Mouse (Mus musculus) lung, embryonic 16.5 days (tissue): Measurements from ENCODE around the gene Ttll4. TPM values are rescaled to one million over a fixed set of nuclear protein-coding genes. Genes with fewer than 3 reads are reported as not detected.

ENCODE experiments used
- ATAC-seq: fragments of 200-750 bp; cut with Nextera tagmentation; 2 replicates; pipeline ENCODE4 v1.8.0; 2017; ENCODE audit warnings: low read depth, mild to moderate bottlenecking, moderate library complexity
- H3K27ac ChIP-seq: fragments of 300-500 bp; sonication (generic); 2 replicates; pipeline ENCODE4 v1.5.1; 2014; ENCODE audit warnings: mild to moderate bottlenecking, control low read depth, low read length
- H3K27me3 ChIP-seq: fragments of 300-500 bp; sonication (generic); 2 replicates; pipeline ENCODE4 v1.6.1; 2014; ENCODE audit warnings: low read depth, low read length, mixed read lengths; ENCODE audit not compliant: control insufficient read depth, insufficient read depth
- H3K36me3 ChIP-seq: fragments of 300-500 bp; sonication (generic); 2 replicates; pipeline ENCODE4 v1.6.1; 2014; ENCODE audit warnings: low read length; ENCODE audit not compliant: control insufficient read depth, insufficient read depth
- H3K4me1 ChIP-seq: fragments of 300-500 bp; sonication (generic); replicated peaks from 2 replicates; pipeline ENCODE4 v1.6.1; 2014; ENCODE audit warnings: low read length, mixed read lengths; ENCODE audit not compliant: control insufficient read depth, insufficient read depth
- H3K4me2 ChIP-seq: fragments of 300-500 bp; sonication (generic); 2 replicates; pipeline ENCODE4 v1.6.1; 2014; ENCODE audit warnings: low read depth, low read length, control low read depth
- H3K4me3 ChIP-seq: fragments of 300-500 bp; sonication (generic); 2 replicates; pipeline ENCODE4 v1.5.1; 2014; ENCODE audit warnings: mild to moderate bottlenecking, low read length, control low read depth
- H3K9ac ChIP-seq: fragments of 300-500 bp; sonication (generic); 2 replicates; pipeline ENCODE4 v1.6.1; 2014; ENCODE audit warnings: low read length, control low read depth
- H3K9me3 ChIP-seq: fragments of 300-500 bp; sonication (generic); 2 replicates; pipeline ENCODE4 v1.6.1; 2016; ENCODE audit warnings: low read length; ENCODE audit not compliant: control insufficient read depth
- WGBS: fragments of 180-500 bp; shearing (Covaris S2); extraction: QIAGEN DNeasy Blood & Tissue Kit; methylation state at CpG from one replicate; pipeline ENCODE4 v1.1.7; 2014; 5-methylcytosine and 5-hydroxymethylcytosine counted together
- polyA plus RNA-seq: library from polyadenylated mRNA; unstranded; fragments of >200 nt; fragmentation: Nextera tagmentation; extraction: Ambion mirVana; gene quantifications from 2 replicates; pipeline ENCODE4 v1.2.1, GENCODE M21; 2015

Ttll4 gene
- polyA plus RNA-seq, 1 experiment from 2014 or later = 16.5 TPM

DNA sequence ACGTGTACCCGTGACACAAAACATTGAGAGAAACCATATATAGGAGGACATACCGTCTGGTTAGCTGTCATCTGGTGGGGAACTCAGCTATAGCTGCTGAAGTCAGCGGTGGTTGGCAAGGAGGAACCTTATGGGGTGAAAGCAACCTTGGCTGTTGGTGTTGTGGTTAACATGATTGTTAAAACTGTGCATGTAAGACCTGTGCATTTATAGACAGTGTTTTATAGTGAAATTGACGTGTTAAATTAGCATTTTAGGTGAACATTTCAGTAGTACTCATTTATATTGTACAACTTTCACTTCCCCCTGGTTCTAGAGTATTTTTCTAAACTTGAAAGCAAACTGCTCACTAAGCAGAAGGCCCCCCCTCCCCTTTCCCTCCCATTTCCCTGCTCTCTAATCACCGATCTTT, 40.6 kb downstream of the Ttll4 start:
- H3K4me3 ChIP-seq = no peak overlapping the region
- no peaks in the 10 kb centered on the region for H3K9me3 ChIP-seq
- no peak for ATAC-seq
- WGBS = 85% methylated on average over 6 of the region's 6 CpGs
- H3K27me3 ChIP-seq = no peaks in the 10 kb centered on the region
- H3K9ac ChIP-seq = no peak overlapping the region
- no peak overlapping the region for H3K4me2 ChIP-seq
- H3K27ac ChIP-seq = no peak overlapping the region
- H3K4me1 ChIP-seq = no peaks in the 10 kb centered on the region
- H3K36me3 ChIP-seq = peaks cover 16% of the 10 kb centered on the region

DNA sequence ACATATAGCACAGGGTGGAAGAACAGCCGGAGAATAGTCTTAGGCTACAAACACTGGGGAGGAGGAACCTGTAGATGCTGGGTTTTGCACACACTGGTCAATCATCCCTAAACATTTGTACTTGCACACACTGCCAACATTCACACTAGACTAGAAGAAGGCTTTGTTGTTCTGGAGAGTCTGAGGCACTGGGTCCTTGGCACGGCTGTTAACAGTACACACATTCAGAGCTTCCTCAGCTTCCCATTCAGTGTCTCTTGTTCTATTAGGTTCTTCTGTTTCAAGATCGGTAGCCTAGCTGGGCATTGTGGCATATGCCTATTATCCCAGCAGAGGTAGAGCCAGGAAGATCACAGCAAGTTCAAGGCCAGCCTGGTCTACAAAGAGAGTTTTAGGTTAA, 42.6 kb downstream of the Ttll4 start:
- Histone ChIP-seq H3K9me3 (no peaks in the 10 kb centered on the region), H3K27ac (no peak overlapping the region), H3K4me2 (no peak overlapping the region), H3K27me3 (no peaks in the 10 kb centered on the region), H3K9ac (no peak overlapping the region), H3K4me1 (no peaks in the 10 kb centered on the region), H3K4me3 (no peak overlapping the region), H3K36me3 (peaks cover 4% of the 10 kb centered on the region; the same call in 1 of the 2 replicates)
- 79% methylated on average over 3 of the region's 3 CpGs for WGBS
- no peak for ATAC-seq

DNA sequence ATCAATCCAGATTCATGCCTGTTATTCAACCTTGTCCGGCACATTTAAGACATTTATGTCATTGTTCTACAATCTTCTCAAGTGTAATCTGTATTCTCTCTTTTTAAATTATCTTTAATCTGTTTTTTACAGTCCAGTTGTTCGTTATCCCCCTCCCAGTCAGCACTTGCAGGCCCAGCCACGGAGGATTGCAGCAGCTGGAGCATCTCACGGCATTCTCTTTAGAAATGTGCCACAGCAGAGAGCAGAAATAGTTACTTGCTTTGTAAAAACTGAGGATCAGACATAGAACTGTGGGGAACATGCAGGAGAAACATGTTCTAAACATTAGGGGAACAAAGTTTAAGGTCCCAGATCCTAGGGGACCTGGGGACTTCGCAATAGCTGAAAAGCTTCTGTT, 43.5 kb downstream of the Ttll4 start:
- Histone ChIP-seq H3K9me3 (no peaks in the 10 kb centered on the region), H3K36me3 (peaks cover 4% of the 10 kb centered on the region; the same call in 1 of the 2 replicates), H3K27me3 (no peaks in the 10 kb centered on the region), H3K4me2 (no peak overlapping the region), H3K4me3 (no peak overlapping the region), H3K27ac (no peak overlapping the region), H3K9ac (no peak overlapping the region), H3K4me1 (no peaks in the 10 kb centered on the region)
- ATAC-seq = no peak
- WGBS = 64% methylated on average over 5 of the region's 5 CpGs

DNA sequence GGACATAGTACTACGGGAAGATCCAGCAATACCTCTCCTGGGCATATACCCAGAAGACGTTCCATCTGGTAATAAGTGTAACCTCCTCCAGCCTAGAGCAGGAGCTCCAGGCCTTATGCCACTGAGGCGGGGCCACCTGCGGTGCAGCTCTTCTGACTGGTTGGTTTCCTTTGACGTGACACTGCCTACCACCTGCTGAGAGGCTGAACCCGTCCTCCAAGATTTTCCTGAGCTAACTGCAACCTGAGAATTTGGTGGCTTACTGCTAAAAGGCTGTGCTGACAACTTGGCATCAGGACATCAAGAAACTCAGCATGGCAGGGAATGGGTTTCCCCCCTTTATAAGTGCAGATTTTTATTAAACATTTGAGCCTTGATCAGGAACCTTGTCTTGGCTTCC, 48.0 kb downstream of the Ttll4 start:
- no peak for ATAC-seq
- 35% methylated on average over 6 of the region's 6 CpGs for WGBS

DNA sequence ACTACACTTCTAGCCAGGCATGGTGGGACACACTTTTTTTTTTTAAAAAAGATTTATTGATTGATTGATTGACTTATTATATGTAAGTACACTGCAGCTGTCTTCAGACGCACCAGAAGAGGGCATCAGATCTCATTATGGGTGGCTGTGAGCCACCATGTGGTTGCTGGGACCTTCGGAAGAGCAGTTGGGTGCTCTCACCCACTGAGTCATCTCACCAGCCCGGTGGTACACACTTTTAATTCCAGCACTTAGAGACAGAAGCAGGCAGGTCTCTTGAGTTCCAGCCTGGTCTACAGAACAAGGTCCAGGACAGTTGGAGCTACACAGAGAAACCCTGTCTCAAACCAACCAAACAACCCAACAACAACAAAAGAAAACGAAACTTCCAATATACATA, 50.5 kb downstream of the Ttll4 start:
- H3K9me3 ChIP-seq = no peaks in the 10 kb centered on the region

More for the DNA sequence above, 48.0 kb downstream of the Ttll4 start:
- H3K4me2 ChIP-seq = no peak overlapping the region
- no peaks in the 10 kb centered on the region for H3K9me3 ChIP-seq
- H3K36me3 ChIP-seq = no peaks in the 10 kb centered on the region
- peaks cover 6% of the 10 kb centered on the region for H3K4me1 ChIP-seq
- H3K27ac ChIP-seq = no peak overlapping the region
- H3K27me3 ChIP-seq = peaks cover 1% of the 10 kb centered on the region; the same call in 1 of the 2 replicates
- H3K9ac ChIP-seq = no peak overlapping the region
- no peak overlapping the region for H3K4me3 ChIP-seq

DNA sequence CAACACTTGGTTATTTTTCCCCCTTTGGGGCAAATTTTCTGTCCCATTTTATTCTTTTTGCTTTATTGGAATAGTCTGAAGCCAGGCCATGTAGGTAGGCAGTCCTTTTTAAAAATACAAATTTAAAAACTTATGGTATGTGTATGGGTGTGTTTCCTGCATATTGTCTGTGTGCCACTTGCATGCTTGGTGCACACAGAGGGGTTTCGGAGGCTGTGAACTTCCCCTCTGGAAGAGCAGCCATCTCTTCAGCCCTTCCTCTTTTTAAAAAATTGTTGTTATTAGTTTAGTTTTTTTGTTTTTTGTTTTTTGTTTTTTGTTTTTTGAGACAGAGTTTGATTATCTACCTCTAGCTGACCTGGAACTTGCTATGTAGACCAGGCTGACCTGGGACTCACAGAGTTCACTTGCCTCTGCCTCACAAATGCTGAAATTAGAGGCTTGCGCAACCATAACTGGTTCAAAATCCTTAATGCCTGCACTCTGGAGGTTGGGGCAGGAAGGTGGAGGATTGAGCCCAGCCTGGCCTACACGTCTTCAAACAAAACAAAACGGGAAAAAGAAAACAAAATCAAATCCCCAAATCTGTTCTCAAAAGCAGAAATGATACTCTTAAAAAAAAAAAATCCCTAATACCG, 51.0 kb downstream of the Ttll4 start:
- Histone ChIP-seq H3K4me3 (peak overlapping the region; percentile 44), H3K4me1 (peaks cover 6% of the 10 kb centered on the region), H3K4me2 (peak overlapping the region; percentile 86), H3K27ac (no peak overlapping the region), H3K27me3 (peaks cover 2% of the 10 kb centered on the region; the same call in 1 of the 2 replicates), H3K9ac (peak overlapping the region; percentile 60), H3K9me3 (no peaks in the 10 kb centered on the region), H3K36me3 (no peaks in the 10 kb centered on the region)
- 38% methylated on average over 5 of the region's 5 CpGs for WGBS
- no peak for ATAC-seq

More for the DNA sequence above, 50.5 kb downstream of the Ttll4 start:
- no peak overlapping the region for H3K27ac ChIP-seq
- H3K4me3 ChIP-seq = no peak overlapping the region
- H3K9ac ChIP-seq = no peak overlapping the region
- no peaks in the 10 kb centered on the region for H3K36me3 ChIP-seq
- peaks cover 6% of the 10 kb centered on the region for H3K4me1 ChIP-seq
- H3K4me2 ChIP-seq = no peak overlapping the region
- H3K27me3 ChIP-seq = peaks cover 2% of the 10 kb centered on the region; the same call in 1 of the 2 replicates
- no peak for ATAC-seq
- WGBS = 73% methylated on average over 4 of the region's 4 CpGs

DNA sequence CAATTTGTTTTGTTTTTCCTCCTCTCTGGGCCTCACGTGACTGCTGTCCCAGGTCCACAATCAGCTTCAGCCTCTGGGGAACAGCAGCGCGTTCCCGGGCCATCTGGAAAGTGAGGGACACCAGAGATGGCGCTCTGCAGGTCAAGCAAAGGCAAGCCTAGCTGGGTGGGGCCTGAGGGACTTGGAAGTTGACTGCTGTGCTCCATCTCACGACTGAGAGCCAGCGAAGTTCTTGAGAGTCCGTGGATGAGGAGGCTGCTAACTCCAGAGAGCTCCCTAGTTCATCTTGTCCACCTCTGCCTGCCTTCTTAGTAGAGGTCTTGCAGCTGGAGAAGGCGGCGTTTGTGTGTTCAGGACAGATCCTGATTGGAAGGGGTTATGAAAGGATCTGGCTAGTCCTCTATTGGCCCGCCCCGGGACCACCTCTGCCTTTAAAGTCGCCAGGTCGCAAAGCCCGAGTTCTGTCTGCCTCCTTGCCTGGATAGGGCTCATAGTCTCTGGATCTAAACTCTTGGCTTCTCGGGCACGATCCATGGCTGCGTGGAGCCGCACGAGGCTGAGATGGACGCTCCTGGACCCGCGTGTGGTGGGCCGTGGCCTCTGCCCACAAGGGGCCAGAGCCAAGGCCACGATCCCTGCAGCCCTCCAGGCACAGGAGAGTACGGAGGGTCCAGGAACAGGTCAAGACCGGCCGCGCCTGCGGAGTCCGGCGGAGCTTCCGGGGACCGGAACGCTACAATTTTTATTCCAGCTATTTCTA, 51.7 kb downstream of the Ttll4 start, which contains the start of gene Cyp27a1:
Cyp27a1 (plus strand) TSS at position 476 of the 760 bp plus-strand sequence.
- peak; percentile 71 for ATAC-seq
- peak within 1 kb of the TSS; percentile 86 for H3K4me2 ChIP-seq
- 2% methylated on average over 35 of the region's 35 CpGs for WGBS
- peak within 1 kb of the TSS; percentile 60 for H3K9ac ChIP-seq
- H3K27me3 ChIP-seq = peaks cover 2% of the 10 kb centered on the region; the same call in 1 of the 2 replicates
- no peak within 1 kb of the TSS for H3K27ac ChIP-seq
- H3K4me1 ChIP-seq = peaks cover 6% of the 10 kb centered on the region
- H3K9me3 ChIP-seq = no peaks in the 10 kb centered on the region
- H3K36me3 ChIP-seq = no peaks in the 10 kb centered on the region
- peak within 1 kb of the TSS; percentile 44 for H3K4me3 ChIP-seq

DNA sequence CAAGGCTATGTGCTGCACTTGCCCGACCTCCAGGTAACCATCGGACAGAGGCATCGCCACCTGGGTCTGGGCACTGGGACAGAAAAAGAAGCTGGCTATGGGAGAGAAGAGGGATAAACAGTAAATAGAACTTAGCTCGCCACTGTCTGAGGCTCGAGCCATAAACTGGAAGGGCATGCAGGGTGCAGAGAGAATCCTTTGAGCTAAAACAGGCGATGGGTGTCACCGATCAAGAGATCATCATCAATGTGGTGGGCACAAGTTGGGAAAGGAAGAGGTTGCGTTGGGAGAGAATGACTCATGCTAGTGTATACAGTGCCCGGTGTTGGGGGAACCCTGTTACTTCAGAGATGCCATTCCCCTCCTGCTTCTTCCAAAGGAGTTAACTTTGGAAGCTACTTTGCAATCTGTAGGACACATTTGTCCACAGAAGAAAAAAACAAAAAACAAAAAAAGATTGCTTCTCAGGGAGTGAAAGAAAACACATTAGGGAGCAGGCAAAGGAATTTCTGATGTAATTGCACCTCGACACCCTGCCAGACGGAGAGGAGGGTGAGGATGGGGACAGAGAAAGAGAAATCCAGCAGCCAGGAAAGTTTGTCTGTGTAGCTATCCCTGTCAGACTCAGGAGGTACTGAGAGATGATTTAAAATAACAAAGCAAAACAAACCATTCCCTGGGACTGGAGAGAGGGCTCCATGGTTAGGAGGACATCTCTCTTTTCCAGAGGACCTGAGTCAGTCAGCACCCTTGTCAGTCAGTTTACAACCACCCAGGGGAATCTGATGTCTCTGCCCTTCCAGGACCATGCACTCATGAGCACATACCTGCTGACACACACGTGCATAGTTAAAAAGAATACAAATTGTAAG, 52.5 kb downstream of the Ttll4 start:
- peaks cover 2% of the 10 kb centered on the region; the same call in 1 of the 2 replicates for H3K27me3 ChIP-seq
- H3K36me3 ChIP-seq = no peaks in the 10 kb centered on the region
- H3K9me3 ChIP-seq = no peaks in the 10 kb centered on the region
- H3K27ac ChIP-seq = no peak overlapping the region
- 19% methylated on average over 12 of the region's 12 CpGs for WGBS
- peaks cover 6% of the 10 kb centered on the region for H3K4me1 ChIP-seq
- peak overlapping the region; percentile 60; the same call in 1 of the 2 replicates for H3K9ac ChIP-seq
- peak overlapping the region; percentile 86 for H3K4me2 ChIP-seq
- ATAC-seq = no peak; the same call in 1 of the 2 replicates
- H3K4me3 ChIP-seq = peak overlapping the region; percentile 44
